Mouse (Mus musculus) embryo, embryonic 9.5 days (tissue): Measurements from ENCODE around the gene Slc7a10.

Source experiments
- DNase-seq: peaks from one replicate; pipeline ENCODE4 v3.0.0-alpha.2; 2017; ENCODE audit errors: extremely low spot score

Slc7a10 gene

DNA sequence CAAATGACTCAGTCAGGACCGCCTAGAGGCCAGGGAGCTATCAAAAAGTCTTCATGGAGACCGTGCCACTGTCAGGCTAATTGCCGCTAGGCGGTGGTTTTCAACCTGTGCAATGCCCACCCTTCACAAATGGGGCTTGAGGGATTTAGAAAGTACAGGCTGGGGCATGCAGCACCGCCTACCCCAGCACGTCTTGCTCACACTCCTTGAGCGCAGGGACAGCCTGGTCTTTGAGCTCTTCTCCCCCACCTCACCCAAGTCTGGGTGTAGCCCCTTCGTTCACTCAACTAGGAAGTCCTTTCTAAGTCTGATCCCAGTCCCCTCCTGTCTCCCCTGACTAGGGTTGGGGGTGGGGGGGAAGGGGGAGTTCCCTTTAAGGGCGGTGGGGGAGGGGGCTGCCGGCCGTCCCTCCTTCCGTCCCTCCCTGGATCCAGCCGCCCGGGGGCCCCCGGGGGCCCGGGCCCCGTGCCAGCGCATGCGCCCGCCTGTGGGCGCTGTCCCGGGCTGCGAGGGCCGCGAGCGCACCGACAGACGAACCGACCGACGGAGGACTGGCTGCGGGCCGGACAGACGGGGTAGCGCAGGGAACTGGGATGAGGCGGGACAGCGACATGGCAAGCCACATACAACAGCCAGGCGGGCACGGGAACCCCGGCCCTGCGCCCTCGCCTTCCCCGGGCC lies at the start of gene Slc7a10:
Gene Slc7a10 (plus strand): TSS at position 497 of the 681 bp plus-strand sequence.
- DNase-seq, result peak; percentile 19

DNA sequence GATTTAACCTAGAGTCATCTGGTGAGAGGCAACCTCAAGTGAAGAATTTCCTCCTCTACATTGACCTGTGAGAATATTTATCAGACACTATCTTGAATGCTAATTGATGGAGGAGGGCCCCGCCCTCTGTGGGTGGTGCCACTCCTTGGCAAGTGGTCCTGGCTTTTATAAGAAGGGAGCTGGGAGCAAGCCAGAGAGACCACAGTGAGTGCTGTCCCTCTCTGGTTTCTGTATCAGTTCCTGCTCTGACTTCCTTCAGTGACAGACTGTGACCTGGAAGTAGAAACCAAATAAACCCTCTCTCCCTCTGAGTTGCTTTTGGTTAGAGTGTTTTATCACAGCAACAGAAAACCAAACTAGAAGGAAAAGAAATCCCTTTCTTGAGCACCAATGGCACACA lies 48.7 kb upstream of the Slc7a10 start:
- no peak for DNase-seq

DNA sequence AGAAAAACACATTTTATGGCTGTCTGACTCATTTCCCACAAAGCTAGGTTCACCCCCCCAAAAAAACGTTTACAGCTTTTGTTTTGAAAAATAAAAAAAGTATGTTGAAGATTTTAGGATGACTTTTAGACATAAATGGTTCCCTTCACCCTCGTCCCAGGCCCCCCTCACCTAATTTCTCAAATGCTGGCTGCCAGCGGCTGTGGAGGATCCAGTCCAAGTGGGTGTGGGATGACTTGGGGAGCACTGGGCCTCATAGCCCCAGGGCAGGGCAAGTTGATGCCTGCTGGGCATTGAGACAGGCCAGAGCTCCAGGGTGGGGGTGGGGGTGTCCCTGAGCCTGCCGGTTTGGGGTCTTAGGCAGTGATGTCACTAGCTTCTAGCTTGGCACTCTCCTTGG lies 47.7 kb upstream of the Slc7a10 start:
- no peak for DNase-seq

DNA sequence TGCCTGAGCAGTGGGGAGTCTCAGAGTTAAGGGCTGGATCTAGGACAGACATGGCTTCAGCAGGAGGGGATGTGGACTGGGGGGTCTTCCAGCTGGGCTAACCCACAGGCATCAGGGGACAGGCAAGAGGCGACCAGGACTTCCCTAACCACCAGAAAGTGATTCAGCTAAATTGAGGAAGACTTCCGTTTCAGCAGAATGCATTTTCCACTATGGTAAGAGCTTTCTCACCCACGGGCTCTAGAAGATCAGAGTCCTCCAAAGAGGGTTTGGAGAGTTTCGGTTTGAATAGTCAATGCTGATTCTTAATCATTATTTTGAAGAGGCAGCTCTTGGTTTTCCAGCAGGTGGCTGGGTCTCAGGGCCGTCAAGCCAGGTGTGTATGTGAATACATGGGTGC lies 46.3 kb upstream of the Slc7a10 start:
- DNase-seq, result no peak

GRCm38 (mm10) chr7:35141519-35141918 lies 44.7 kb upstream of the Slc7a10 start:
- DNase-seq, result no peak

GRCm38 (mm10) chr7:35142522-35142921 lies 43.7 kb upstream of the Slc7a10 start:
- DNase-seq, result no peak

DNA sequence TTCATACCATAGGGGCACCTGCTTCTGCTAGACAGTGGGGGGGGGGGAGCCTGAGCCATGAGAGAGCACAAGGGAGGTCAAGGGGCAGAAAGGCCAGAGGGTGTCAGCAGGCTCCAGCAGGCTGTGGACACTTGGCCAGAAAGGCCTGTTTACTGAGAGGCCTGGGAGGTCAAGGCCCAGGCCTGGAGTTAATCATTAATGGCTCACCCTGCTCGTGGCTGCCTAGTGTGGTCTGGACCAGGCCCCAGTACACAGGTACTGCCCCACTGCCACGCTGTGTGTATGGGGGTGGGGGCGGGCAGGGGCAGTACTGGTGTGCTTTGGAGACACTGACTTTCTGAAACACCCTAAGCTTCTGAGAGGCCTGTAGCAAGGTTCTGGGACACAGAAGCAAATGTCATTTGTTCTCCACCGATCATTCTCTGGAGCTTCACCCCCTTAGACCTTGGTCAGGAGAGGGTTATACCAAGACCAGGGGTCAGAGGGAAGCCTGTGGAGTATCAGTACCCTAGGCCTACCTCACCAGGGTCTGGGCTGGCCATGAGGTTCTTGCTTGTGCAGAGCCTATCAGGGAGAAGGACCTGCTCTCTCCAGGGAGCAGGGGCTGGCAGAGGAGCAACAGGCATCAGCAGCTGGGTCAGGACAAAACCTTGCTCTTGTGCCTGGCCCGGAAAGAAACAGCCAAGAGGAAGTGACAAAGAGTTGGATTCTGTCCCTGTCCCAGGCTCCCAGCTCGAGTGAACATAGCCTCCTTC lies 42.1 kb upstream of the Slc7a10 start:
- peak; percentile 17 for DNase-seq

DNA sequence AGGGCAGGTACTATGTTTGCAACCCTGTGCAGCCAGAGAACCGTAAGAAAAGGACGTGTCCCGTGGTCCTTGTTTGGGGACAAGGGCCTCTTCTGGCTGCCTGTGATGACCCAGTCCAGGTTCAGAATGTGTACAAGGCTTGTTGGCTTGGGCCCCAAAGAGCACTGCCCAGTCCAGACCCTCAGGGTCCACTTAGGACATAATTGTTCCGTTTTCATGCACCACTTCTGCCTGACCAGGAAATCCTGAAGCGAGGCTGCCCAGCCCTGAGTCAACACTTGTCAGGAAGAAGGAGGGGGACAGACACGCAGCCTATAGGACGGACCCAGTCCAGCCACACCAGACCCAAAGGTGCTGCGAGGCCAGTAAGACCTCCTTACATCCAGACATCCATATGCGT lies 41.1 kb upstream of the Slc7a10 start:
- DNase-seq, result no peak

DNA sequence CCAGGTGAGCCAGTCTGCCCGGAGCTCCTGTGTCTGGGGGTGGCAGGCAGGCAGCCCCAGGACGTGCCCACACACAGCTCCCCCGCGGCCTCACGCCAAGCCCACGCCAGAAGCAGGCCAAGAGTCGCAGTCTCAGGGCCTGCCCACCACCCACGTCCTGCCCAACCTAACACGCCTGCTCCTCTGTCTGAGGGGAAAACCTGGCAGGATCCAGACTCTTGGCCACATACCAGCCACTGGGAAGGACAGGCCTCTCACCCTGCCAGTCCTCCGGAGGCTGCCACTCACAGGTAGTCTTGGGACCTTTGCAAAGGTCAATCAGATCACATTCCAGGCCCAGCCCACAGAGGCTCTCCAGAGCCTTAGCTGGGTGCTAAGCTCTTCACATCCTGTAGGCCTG lies 39.9 kb upstream of the Slc7a10 start:
- DNase-seq, result no peak

DNA sequence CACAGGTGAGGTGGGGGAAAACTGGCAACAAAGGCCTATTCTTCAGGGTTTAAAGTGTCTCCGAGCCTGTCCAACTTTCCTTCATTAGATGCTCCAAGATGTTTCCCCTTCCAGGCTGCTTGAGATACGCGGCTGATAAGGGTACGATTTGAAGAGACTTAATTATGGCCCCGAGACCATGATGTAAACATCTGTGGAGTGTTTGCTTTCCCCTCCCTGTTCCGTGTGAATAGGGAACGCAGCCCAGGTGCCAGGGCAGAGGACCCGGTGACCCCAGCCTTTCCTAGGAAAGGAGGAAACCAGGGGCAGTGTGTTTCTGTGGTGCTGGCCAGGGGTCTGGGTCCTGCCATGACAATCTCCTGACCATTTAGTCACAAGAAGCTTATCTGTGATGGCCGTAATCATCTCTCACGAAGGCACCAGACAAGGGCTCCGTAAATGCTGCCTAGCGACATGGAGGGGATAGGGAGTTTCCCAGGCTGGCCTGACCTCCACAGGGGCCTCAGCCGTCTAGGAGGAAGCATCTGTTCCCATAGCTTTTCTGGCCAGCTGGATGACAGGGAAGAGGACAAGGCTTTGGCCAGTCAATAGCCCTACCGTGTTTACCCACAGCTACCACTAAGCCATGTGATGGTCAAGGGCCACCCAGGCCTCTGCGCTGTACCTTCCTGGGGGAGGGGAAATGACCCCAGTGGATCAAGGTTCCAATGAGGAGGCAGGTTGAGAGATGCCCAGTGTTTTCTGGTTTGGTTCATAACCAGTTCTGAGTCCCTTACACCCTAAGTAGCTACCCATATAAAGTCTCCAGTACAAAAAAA lies 36.4 kb upstream of the Slc7a10 start:
- no peak for DNase-seq

GRCm38 (mm10) chr7:35150860-35151259 lies 35.3 kb upstream of the Slc7a10 start:
- no peak for DNase-seq

DNA sequence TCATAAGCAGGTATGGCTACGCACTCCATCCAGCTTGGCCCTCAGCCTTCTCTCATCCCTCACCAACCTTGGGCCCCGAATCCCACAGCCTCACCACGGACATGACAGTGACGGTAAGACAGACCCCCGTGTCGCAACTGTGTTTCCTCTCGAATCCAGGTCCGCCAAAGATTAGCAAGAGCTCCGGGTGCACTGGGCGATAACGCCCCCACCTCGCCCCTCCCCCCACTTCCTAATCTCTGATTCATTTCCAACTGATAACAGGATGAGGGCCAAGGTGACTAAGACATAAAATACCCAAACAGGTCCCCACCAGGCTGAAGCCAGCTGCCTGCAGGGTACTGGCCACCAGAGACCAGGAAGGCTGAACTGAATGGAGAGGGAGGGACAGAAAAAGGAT lies 31.7 kb upstream of the Slc7a10 start:
- DNase-seq, result no peak

- no peak for DNase-seq
Observed at GRCm38 (mm10) chr7:35156561-35157477, 29.4 kb upstream of the Slc7a10 start.

GRCm38 (mm10) chr7:35157512-35157911 lies 28.7 kb upstream of the Slc7a10 start:
- DNase-seq, result no peak

GRCm38 (mm10) chr7:35162443-35162842 lies 23.7 kb upstream of the Slc7a10 start:
- no peak for DNase-seq

DNA sequence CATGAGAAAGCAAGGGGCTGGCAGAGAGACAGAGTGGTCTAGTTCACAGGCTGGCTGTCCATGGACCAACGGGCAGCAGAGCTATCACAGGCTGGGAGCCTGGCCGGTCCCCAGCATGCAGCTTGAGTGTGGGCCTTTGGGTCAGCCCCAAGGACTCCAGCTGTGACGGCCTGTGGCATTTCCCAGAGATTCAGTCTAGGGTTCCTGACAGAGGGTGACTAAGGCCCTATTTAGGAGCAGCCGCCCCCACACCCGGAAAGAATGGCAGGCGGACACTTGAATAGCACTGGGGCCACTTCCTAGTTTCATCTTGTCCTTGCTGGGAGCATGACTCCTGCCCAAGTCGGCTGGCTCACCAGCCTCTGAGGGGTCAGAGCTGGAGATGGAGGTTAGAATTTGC lies 22.6 kb upstream of the Slc7a10 start:
- no peak for DNase-seq

DNA sequence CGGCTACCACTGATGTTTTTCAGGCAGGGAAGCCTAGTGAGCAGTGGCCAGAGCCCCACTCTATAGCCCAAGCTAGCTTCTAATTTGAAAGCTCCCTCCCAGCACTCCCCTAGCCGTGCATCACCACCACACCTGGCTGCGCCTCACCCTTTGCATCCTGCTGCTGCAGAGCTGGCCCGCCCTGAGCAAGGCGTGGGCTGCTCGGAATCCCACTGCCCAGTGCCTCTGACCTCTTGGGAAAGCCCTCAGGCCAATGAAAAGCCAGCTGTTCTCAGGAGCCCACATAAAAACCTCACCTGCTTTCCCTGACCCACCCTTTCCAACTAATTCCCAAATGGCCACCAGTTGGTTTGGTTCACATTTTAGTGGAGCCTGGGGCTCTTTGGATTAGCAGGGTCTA lies 22.1 kb upstream of the Slc7a10 start:
- DNase-seq, result no peak

GRCm38 (mm10) chr7:35166988-35167387 lies 19.2 kb upstream of the Slc7a10 start:
- no peak for DNase-seq

- peak; percentile 40 for DNase-seq
Observed at GRCm38 (mm10) chr7:35167925-35168324, 18.3 kb upstream of the Slc7a10 start.

DNA sequence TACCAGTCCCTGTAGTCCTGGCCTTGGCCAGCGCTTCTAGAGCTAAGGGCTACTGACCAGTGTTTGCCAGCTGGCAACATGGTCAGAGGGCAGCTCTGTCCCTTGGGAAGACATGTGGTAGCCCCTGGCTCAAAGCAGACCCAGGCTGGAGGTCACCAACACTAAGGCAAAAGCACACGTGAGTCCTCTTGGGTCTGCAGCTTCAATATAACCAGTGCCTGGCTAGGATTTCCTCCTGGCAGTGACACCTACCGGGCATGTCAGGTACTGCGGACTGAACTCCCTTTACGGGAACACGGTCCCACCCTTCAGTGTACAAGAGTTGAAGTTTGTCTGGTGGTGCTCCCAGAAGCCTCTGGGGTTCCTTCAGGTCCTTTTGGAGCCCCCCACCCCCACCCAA lies 16.8 kb upstream of the Slc7a10 start:
- DNase-seq, result peak; percentile 84

DNA sequence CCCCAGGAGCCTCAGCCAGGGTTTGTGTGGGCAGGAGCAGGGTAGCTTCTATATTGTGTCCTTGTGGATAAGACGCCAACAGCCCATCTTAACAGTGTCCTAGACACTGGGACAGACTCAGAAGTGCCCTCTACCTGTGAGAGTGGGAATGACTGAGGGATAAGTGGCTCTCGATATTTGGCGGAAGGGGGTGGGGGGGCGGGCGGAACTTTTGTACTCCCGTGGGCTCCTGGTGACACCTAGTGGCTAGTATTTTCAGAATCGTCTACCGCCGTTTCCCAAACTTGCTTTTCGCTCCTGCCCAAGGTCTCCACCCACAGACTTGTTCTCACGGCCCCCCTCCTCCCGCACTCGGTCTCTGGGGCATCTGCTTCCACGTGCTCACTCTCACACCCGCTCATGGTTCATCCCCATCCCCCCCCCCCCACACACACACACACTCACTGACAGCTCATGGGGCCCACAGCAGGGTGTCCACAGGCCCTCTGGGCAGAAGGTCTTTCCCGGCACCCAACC lies 14.3 kb upstream of the Slc7a10 start:
- peak; percentile 88 for DNase-seq
